Mouse (Mus musculus) frontal cortex, adult (tissue): ENCODE measurements around the gene Sept6.
A peak's percentile ranks its signal among the peaks of the same experiment; 100 is the strongest.
"Not testable (repeated sequence)": the region's sequence is repeated elsewhere in the genome, so short reads cannot be mapped to it uniquely, and the experiment has no call there.

Source experiments
- ATAC-seq: cut with Nextera tagmentation; 2 replicates; pipeline ENCODE4 v1.9.2; 2017; ENCODE audit warnings: mild to moderate bottlenecking, moderate library complexity, mixed read lengths; ENCODE audit not compliant: low TSS enrichment

The Sept6 gene

DNA sequence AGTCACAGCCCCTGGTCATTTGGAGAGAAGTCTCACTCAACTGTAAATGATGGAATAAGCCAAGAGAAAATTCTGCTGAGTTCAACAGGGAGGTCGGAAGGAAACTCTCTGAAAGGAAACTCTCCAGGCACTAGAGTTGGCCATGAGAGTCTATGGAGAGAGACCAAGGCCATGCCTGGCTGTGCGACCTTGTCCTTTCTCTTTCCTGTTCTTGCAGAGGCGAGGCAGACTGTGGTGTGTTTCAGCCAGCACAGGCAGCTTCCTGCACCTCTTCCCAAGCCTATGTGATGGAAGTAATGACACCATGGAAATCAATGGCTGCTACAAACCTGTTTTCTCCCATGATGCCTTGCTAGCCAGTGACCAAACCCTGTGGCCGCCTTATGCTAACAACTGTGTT, 20.4 kb downstream of the Sept6 start:
- no peak for ATAC-seq

DNA sequence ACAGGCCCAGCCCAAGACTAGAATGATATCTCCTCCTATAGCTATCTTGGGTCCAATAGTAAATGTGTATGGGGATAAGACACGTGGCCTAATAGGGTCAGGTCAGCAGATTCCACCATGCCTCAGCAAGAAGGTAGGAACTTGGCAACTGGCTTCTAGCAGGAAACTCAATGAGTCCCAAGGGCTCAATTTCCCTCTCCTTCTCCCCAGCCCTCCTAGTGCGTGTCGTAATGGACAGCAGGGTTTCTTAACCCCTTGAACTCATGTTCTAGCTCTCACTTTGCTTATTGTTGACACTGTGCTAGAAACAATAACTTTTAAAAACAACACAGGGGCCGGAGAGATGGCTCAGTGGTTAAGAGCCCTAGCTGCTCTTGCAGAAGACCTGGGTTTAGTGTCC, 22.1 kb downstream of the Sept6 start:
- ATAC-seq = no peak

DNA sequence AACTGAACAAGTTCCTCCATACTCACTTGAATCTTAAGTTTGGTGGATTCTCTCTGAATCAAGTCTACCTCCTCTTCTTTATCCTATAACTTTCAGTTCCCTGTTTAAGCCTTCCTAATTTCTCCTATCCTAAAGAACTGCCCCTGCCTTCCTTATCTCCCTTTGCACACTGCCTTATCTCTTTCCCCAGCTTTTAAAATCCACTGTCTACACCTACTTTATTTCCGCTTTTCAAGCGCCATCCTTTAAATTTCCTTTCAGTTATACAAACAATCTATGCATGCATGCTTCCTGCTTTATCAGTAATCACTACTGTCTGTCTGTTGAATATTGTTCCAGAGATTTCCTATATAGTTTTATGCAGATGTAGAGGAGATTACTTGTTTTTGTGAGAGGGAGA, 34.9 kb downstream of the Sept6 start:
- ATAC-seq = no peak

DNA sequence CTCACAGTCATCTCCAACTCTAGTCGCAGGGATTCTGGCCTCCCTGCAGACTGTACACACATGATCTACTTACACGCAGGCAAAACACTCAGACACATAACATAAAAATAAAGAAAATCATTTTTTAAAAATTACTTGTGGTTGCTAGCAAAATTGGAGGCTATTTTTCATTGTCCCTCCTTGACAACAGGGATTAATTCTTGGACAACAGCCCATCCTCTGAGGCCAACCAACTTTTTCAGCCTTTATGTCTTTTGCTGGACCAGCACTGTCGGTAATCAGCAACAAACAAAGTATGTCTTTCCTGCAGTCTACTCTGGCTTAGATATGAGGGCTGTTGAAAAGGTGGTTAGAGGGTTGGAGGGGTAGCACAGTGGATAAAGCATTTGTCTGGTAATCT, 50.5 kb downstream of the Sept6 start:
- no peak for ATAC-seq

DNA sequence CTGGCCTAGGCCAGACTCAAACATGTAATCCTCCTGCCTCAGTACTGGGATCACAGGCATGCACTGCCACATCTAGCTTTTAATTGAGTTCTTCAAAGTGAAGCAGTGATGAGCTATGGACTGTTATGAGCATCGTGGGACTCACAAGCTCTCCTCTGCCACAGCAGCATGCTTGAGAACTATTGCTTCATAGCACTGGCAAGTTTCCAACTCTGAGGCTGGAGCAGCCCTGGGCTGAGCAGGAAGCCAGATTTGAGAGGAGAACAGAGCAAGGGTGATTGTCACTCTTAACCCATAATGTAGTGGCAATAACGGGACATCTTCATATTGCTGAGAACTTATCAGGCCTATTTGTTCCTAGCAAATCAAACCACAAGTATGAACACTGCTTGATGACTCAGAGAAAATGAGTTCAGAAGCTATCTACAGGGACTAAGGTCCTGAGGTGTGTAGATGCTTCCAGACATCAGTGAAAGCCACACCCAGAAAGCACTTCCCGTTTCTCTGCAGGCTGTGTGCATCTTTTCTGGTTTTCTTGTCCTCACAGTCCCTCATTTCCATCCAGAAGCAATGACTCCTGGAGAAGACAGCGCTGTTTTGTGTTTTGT, 51.7 kb downstream of the Sept6 start:
- ATAC-seq = peak; percentile 47; the same call in 1 of the 2 replicates

DNA sequence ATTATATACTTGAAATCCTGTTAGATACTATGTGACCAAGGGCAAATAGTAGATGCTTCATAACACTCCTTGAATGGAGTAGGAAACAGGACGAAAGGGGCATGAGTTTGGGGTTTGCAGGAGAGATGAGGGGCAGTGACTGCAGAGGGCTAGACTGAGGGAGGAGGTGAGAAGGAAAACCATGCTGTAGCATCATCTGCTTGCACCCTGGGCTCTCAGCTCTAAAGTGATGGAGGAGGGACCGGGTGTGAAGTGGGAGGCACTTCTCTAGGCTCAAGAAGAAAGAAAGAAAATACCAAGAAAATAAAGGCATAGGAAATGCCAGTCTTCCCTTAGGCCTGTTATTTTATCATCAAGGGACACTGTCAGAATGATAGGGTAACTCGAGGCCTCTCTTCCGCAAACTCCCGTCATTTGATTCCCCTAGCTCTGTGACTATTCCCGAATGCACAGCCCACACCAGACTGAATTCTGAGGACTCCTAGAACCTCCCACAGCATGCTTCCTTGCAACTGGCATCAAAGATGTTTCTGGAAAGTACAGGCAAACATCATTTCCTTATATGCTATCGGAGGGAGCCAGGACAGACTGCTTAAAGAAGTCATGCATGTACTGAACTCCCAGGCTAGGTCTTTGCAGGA, 56.1 kb downstream of the Sept6 start:
- peak; percentile 83 for ATAC-seq

DNA sequence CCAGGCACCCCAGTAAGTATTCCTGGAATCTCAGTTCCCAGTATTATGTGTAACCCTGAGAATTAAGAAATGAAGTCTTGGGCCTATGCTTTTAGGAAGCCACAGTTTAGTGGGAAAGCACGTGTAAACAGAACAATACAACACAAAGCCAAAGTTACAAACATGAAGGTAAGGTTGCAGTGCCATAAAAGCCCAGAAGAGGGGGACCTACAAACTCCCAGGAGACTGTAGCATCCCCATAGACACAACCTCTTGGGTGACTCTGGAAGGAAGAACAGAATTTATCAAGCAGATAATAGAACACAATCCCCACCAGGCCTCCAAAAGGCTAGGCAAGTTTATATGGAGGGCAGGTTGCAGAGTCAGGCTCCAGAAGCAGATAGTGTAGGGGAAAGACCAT, 61.0 kb downstream of the Sept6 start:
- ATAC-seq = no peak

DNA sequence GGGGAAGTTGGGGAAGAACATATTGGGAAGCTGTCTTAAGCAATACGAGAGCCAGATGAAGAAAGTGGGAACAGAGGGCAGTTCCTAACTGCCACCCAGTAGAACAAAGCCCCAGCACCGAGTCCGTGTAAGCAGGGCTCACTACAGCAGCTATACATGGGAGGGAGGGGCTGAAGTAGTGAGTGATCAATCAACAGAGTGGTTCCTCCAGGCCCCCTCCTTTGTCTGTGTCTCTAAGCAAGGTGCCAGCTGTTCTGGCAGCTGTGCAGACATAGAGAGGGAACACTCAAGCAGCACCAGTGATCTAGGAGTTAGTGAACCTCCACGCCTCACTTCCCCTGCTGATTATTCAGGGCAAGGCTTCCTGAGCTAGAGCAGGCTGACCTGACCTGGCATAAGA, 61.9 kb downstream of the Sept6 start:
- ATAC-seq = no peak

DNA sequence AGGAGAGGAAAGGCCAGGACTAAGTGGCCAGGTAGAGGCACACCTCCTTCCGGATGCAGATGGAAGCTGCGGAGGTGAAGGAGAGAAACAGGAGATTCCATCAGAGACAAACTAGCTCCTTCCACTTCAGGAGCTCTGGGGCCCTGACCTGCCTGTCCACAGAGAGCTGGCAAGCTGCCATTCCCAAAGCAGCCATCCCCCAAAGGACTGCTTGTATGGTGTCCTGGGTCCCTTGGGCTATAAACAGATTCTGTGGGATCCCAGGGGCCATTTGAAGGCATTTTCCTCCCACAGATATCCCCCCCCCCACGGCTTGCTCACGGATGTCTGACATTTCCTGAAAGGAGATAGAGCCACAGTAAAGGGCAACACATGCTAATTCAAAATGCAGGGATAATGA, 62.8 kb downstream of the Sept6 start:
- ATAC-seq = no peak

DNA sequence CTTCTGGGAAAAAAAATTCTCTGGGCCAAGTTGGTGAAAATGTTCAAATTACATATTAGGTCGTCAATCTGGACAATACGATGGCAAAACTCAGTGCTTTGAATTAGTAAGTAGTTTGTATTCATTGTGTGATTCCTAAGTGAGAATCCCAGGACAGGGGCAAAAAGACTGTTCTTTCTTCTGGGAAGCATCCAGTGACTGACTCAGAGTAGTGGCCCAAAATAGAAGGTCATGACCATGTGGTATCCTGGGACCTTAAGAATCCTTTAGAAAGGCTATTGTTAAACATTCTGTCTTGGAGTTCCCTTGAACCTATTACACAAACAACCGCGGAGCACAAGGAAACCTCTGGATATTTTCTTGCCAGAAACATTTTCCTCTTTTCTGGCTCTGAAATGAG, 70.2 kb downstream of the Sept6 start:
- ATAC-seq = no peak

DNA sequence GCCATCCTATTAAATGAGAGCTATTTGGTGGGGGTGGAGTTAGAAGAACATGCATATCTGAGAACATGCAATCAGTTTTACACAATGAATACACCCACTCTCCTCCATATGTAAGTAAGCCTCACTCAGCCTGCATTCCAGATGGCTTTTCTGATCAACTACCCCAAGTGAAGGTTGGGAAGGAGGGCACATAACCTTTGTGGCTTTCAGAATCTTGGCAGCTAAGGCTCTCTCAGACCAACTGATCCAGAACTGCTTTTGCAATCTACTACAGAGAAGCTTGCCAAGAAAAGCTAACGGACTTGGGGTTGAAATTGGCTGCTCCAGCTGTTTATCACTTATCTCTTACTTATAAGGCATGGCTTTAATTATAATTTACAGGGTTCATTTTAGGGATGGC, 73.8 kb downstream of the Sept6 start:
- ATAC-seq = no peak

DNA sequence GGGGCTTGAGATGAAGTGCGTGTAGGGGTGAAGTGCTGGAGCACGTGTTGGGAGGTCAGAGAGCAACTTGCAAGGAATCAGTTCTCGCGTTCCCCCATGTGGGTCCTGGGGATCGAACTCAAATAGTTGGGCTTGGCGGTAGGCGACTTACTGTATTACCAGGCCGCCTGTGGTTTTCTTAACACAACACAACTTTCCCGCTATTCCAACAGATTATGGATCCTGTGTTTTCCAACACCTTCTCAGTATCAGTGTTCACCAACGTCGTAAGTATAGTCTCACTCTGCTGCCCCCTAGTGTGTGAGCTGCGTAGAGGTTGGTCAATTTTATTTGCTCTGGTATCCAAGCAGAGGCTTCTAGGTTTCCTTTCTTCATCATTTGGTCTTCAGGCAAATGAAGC, 80.3 kb downstream of the Sept6 start:
- peak; percentile 81 for ATAC-seq

DNA sequence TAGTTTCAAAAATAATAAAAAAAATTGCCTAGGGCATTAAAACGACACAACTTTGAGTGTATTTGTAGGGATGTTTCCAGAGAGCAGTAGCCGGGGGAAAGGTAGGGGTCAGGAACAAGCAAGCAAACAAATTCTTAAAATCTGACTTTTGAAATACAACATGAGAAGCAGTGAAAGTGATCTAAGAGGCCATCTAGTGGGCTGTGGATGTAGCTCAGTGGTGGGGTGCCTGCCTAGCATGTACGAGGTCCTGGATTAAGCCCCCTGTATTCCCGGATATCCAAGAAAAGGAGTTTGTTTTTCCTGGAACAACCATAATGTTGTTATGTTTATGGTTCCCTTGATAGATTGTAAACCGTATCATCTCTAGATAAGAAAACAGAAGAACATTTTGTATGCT, 85.1 kb downstream of the Sept6 start:
- no peak for ATAC-seq

DNA sequence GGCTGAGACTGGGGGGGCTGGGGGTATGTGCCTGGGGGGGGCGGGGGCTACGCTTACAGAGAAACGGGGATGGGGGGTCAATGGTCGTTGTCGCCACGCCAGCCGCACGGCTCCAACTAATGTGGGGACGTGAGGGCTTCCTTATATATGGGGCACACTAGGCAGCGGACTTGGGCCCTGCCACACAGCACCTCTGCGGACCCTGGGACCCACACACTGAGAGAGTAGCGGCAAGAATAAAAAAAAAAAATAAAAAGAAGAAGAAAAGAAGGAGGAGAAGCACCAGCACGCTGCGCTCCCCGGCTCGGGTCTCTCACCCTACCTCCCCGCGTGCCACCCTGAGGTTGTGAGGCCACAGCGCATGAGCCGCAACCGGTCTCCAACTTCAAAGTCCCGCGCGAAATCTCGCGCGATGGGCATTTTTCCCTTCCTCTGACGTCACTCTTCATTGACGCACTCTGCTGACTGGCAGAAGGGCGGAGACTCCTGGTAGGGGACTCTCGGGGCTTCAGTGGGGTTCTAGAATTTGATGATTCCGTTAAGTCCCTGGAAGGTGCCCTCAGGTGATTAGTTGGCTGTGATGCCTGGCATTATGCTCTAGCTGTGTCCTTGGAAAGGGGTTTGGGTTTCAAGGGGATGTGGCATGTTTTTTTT, 88.4 kb downstream of the Sept6 start:
- peak; percentile 92 for ATAC-seq

DNA sequence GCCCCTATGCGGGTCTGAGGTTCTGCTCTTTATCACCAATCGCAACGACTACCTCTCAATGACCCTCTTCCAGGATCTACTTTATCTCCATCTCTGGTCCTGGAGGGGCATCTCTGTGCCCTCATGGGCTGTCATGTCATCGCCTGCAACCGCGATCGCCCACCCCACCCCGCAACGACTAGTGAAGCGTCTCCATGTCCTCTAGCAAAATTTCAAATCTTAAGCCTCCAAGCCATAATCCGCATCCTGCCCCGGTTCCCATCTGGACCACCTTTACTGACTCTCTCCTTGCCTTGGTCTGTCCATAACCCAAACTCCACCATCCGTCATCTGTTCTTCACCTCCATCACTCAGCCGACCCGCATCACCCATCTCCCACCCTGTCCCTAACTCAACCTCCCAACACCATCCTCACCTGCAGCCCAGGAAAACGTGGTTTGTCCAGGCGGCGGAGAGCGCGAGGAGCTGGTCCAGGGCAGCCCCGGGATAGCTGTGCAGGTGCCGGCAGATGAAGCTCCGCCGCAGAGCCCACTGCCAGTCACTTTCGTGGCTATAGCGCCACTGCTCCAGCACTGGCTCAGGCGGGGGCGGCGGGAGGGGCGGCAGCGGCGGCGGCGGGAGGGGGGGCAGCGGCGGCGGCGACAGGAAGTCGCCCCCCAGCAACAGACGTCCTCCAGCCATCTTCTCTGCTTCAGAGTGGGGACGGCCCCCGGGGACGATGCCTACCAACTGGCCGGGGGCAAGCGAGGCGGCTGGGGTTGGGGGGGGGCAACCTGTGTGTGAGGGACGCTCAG, 89.1 kb downstream of the Sept6 start, which contains the start of gene Nkrf:
Gene Nkrf, minus strand, starts transcription at position 579 of the 794 bp plus-strand sequence.
- ATAC-seq = peak; percentile 62

DNA sequence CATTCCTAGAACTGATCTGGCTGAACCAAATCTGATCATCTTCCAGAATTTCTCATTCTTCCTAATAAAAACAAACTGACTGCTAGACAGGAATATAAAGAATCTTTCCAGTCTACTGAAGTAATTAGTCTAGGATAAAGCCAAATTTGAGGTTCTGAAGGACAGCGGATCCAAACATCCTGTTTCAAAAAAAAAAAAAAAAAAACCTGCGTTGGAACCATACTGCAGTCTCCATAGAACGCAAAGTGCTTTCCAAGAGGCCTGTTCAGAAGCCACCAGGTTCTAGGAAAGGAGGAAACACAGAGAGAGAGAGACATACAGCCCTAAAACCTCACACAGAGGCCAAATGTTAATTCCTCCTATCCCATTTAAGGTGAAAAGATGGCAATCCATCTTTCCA, 89.9 kb downstream of the Sept6 start:
- 0 out of 2 replicates have a peak, but pooled peaks have one; percentile 32 for ATAC-seq

DNA sequence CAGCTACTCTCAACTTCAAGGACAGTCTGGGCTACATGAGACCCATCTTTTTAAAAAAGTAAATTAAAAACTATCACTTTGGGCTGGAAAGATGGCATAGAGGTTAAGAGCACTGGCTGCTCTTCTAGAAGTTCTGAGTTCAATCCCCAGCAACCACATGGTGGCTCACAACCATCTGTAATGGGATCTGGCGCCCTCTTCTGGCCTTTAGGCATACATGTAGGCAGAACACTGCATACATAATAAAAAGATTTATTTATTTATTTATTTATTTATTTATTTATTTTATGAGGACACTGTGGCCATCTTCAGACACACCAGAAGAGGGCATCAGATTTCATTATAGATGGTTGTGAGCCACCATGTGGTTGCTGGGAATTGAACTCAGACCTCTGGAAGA, 92.7 kb downstream of the Sept6 start:
- not testable (repeated sequence) for ATAC-seq

DNA sequence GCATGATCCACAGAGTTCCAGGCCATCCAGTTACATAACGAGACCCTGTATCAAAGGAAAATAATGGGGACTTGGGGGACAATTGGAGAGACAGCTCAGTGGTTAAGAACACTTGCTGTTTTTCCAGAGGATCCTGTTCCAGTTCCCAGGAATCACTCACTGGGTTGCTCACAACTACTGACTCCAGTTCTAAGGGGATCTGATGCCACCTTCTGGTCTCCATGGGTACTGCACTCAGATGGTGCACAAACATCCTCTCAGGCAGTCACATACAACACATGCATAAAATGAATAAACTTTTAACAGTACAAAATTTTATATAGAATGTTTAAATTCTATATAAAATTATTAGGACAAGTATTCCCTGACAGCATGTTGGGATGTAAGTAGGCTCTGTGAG, 106.9 kb downstream of the Sept6 start:
- no peak for ATAC-seq

DNA sequence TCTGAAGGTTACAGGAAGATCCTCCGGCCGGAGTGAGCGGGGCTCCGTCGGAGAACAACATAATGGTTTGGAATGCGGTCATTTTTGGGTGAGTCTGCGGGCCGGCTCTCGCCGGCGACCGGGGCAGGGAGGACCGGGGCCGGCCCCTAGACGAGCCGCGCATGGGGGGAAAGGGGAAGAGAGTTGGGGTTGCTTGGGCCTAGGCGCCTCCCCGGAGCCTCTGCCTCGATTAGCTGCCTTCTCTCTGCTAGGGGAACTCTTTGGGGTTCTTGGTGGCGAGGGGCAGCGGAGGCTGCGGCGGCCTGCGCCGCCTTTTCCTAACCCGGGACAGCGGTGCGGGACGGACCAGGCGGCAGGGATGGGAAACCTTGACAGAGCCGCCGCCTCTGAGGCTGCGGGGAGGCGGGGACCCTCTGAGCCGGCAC, 116.9 kb downstream of the Sept6 start:
- peak; percentile 29 for ATAC-seq

DNA sequence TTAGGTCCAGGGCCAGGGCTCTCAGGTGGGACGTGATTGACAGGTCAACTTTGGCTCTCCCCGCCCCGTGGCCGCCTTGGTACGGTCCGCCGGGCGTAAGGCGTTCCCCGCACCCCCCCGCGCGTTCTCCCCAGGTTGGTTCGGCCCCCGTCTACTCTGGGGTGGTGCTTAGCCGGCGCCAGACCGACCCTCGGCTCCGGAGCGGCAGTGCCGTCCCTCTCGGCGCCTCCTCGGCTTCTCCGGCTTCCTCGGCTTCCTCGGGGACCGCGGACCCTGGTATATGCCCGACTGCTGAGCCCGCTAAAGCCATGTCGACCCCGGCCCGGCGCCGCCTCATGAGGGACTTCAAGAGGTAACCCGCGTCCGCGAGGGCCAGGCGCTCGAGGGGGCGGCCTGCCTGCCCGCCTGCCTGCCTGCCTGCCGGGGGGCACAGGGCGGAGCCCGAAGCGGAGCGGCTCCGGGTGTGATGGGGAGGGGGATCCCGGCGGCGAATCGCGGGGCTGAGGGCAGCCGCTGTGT, 117.4 kb downstream of the Sept6 start:
- ATAC-seq = peak; percentile 97

DNA sequence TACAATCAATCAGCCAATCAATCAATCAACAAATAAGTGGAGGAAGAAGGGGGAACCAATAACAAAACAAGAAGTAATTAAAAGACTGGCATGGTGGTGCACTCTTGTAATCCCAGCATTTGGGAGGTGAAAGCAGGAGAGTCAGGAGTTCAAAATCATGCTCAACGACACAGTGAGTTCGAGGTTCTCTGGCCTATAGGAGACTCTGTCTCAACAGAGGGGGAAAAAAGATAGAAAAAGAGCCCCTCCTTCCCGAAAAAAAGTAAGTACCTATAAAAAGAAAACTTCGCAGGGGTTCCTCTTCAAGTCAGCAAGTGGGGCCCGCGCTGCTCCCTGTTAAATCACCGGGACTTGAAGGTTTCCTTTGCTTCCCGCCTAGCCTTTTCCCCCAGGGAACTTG, 117.8 kb downstream of the Sept6 start, which contains the start of the genes Ube2a and C330007P06Rik:
Gene Ube2a, plus strand, starts transcription at position 136 of the 400 bp plus-strand sequence.
Gene C330007P06Rik, minus strand, starts transcription at position 347 of the 400 bp plus-strand sequence.
- ATAC-seq = no peak

DNA sequence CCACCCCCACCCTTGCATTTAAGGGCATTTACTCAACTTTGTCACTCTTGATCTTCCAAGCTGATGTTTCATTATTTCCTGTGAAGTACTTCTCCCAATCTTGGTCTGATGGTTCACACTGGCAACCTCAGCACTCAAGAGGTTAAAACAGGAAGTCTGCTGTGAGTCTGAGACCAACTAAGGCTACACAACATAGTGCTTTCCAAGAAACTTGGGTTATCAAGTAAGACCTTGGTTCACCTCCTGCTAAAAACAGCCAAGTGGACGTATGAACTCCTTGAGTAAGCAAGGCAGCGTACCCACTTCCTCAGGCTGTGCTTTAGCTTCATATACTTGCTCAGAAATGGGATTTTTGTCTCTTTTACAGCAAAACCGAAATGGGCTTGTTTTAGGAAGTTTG, 121.2 kb downstream of the Sept6 start:
- ATAC-seq = no peak
